Mouse (Mus musculus) C2C12 (cell line): ENCODE measurements around the gene Ugcg.

Experiments used
- CEBPB ChIP-seq: IDR thresholded peaks from one replicate; pipeline ENCODE4 v1.6.1; 2011; ENCODE audit warnings: low read depth, mild to moderate bottlenecking, control low read depth, moderate library complexity
- CTCF ChIP-seq: IDR thresholded peaks from one replicate; pipeline ENCODE4 v1.5.1; 2011; ENCODE audit not compliant: control insufficient read depth, insufficient read depth, insufficient read length
- FOSL1 ChIP-seq: IDR thresholded peaks from one replicate; pipeline ENCODE4 v1.8.0; 2011; ENCODE audit warnings: mild to moderate bottlenecking, low read length; ENCODE audit not compliant: poor library complexity, insufficient read depth, severe bottlenecking
- MAX ChIP-seq: IDR thresholded peaks from one replicate; pipeline ENCODE4 v1.6.1; 2011; ENCODE audit warnings: mild to moderate bottlenecking, control low read depth
- MYOD1 ChIP-seq: IDR thresholded peaks from one replicate; pipeline ENCODE4 v1.6.1; 2011; ENCODE audit warnings: low read depth; ENCODE audit not compliant: control insufficient read depth, insufficient read length
- MYOG ChIP-seq: IDR thresholded peaks from one replicate; pipeline ENCODE4 v1.6.1; 2011; ENCODE audit not compliant: control insufficient read depth, insufficient read length; ENCODE audit errors: extremely low read depth
- USF1 ChIP-seq: IDR thresholded peaks from one replicate; pipeline ENCODE4 v1.6.1; 2011; ENCODE audit warnings: low read depth, mild to moderate bottlenecking, control low read depth, moderate library complexity

DNA sequence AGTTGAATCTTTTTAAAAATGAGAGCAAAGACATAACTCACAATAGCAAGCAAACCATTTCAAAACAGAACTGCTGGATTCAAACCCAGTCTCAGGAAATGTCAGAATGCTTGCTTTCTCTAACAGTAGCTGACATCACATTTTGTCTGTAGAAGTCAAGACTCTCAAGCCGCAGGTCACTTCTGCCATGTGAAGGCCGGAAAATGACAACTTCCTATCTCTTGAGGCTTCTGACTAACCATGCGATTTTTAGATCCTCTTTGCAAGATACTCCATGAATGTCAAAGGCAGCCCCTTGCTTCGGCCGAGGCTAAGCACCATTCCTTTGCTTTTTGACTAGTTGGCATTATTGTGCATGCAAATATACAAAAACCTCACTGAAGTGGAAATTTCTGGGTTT, 76.6 kb downstream of the Ugcg start:
- TF ChIP-seq MAX: no peak
- no peak for TF ChIP-seq CTCF
- TF ChIP-seq USF1: no peak
- TF ChIP-seq MYOG: no peak
- no peak for TF ChIP-seq CEBPB
- no peak for TF ChIP-seq MYOD1
- no peak for TF ChIP-seq FOSL1
